In the genomic region with DNA sequence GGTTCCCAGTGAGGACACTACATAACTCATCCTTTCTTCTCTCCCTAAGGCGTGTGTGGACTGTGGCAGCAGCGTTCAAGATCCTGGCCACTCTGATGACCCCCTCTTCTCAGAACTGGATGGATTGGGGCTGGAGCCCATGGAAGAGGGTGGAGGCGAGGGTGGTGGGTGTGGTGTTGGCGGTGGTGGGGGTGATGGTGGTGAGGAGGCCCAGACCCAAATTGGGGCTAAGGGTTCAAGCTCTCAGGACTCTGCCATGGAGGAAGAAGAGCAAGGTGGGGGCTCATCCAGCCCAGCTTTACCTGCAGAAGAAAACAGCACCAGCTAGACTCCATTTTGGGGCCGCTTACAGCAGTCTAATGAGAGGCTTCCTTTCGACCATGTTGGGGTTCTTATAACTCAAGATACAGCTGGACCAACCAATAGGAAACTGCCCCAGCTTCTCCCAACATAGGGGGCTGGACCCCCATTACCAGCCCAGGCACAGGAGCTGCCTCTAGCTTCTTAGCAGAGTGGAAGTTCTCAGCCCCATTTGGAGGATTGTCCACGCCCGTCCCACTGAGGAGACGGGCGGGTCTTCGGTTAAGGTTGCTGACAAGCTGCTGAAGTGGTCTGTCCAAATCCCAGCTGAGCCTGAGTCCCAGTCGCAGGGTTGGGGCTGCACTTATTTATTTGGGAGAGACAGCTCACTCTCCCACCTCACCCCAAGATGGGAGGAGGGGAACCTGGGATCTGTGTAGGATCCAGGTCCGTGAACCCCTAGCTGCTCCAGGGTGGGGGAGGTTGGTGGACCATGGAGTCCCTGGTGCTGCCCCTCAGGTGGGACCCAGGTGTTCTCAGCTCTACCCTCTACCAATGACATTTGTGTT, we compare ENCODE assay signal across 11 mouse cellular contexts. TPM values are rescaled to one million over a fixed set of nuclear protein-coding genes. Genes with fewer than 3 reads are reported as not detected.
A peak's percentile ranks its signal among the peaks of the same experiment; 100 is the strongest.
DNase-seq lines count a peak whose midpoint lies in the region; ATAC-seq lines count a peak whose summit lies in the region.
"Had no signal": no experiment of that assay in that cellular context is flagged by ENCODE, and none has a peak within 500 bp of the region (broad histone marks: within the 10 kb centered on the region; RNA-seq: fewer than 3 reads in every experiment).

No protein-coding gene starts in this region.

- peak; percentile 27 for DNase-seq in cerebellum, adult 11 months
- no peak for DNase-seq in cerebellum, adult 18-20 months
- DNase-seq in hindbrain, embryonic 11.5 days (ENCODE audit: low spot score) = no peak
- DNase-seq in splenic B cell, adult 2 months (ENCODE audit: low read depth, low spot score) = peak; percentile 22

- H3K4me1 ChIP-seq in hindbrain, embryonic 12.5 days = peaks cover 8% of the 10 kb centered on the region; the same call in 1 of the 2 replicates
- H3K4me1 ChIP-seq in hindbrain, embryonic 11.5 days (replicated peaks; ENCODE audit: control insufficient read depth, insufficient read depth, low read length) = no peaks in the 10 kb centered on the region
- H3K4me1 ChIP-seq in neural tube, embryonic 14.5 days (ENCODE audit: control insufficient read depth, insufficient read depth, low read length) = no peaks in the 10 kb centered on the region
- peaks cover 10% of the 10 kb centered on the region for H3K4me1 ChIP-seq in neural tube, embryonic 15.5 days

- no peaks in the 10 kb centered on the region for H3K9me3 ChIP-seq in hindbrain, embryonic 12.5 days (replicated peaks)
- no peaks in the 10 kb centered on the region for H3K9me3 ChIP-seq in hindbrain, embryonic 11.5 days (ENCODE audit: control insufficient read depth, low read length)
- H3K9me3 ChIP-seq in neural tube, embryonic 14.5 days (ENCODE audit: control insufficient read depth, low read length) = no peaks in the 10 kb centered on the region
- H3K9me3 ChIP-seq in neural tube, embryonic 15.5 days (replicated peaks) = no peaks in the 10 kb centered on the region
- H3K9me3 ChIP-seq: heart, embryonic 15.5 days; neural tube, embryonic 13.5 days had no signal

- H3K9ac ChIP-seq in hindbrain, embryonic 12.5 days = no peak overlapping the region
- H3K9ac ChIP-seq in hindbrain, embryonic 11.5 days (ENCODE audit: low read depth, low read length) = no peak overlapping the region
- H3K9ac ChIP-seq in neural tube, embryonic 14.5 days (replicated peaks; ENCODE audit: low read depth, low read length) = no peak overlapping the region
- no peak overlapping the region for H3K9ac ChIP-seq in neural tube, embryonic 15.5 days (replicated peaks)
- H3K9ac ChIP-seq: heart, embryonic 15.5 days; neural tube, embryonic 13.5 days had no signal

- peaks cover 16% of the 10 kb centered on the region for H3K27me3 ChIP-seq in hindbrain, embryonic 12.5 days
- no peaks in the 10 kb centered on the region for H3K27me3 ChIP-seq in hindbrain, embryonic 11.5 days (ENCODE audit: control insufficient read depth, insufficient read depth, low read length)
- no peaks in the 10 kb centered on the region for H3K27me3 ChIP-seq in neural tube, embryonic 14.5 days (ENCODE audit: control insufficient read depth, insufficient read depth, low read length)
- H3K27me3 ChIP-seq in neural tube, embryonic 15.5 days (replicated peaks) = peaks cover 6% of the 10 kb centered on the region; the same call in 1 of the 2 replicates
- no peaks in the 10 kb centered on the region for H3K27me3 ChIP-seq in splenic B cell, adult 2 months (ENCODE audit: control insufficient read depth, insufficient read depth, low read length, poor library complexity, severe bottlenecking)
- H3K27me3 ChIP-seq: heart, embryonic 15.5 days had no signal

- H3K27ac ChIP-seq in hindbrain, embryonic 12.5 days = no peak overlapping the region
- no peak overlapping the region for H3K27ac ChIP-seq in hindbrain, embryonic 11.5 days (ENCODE audit: low read depth, low read length)
- H3K27ac ChIP-seq in neural tube, embryonic 14.5 days (ENCODE audit: low read depth, low read length) = no peak overlapping the region
- no peak overlapping the region for H3K27ac ChIP-seq in neural tube, embryonic 15.5 days (replicated peaks)
- H3K27ac ChIP-seq: neural tube, embryonic 13.5 days had no signal

- peaks cover 53% of the 10 kb centered on the region for H3K36me3 ChIP-seq in hindbrain, embryonic 12.5 days
- H3K36me3 ChIP-seq in hindbrain, embryonic 11.5 days (ENCODE audit: control insufficient read depth, insufficient read depth, low read length) = 0 out of 2 replicates have a peak, but pooled peaks cover 2% of the 10 kb centered on the region
- peaks cover 39% of the 10 kb centered on the region for H3K36me3 ChIP-seq in neural tube, embryonic 14.5 days (ENCODE audit: control insufficient read depth, insufficient read depth, low read length)
- peaks cover 50% of the 10 kb centered on the region for H3K36me3 ChIP-seq in neural tube, embryonic 15.5 days
- H3K36me3 ChIP-seq in splenic B cell, adult 2 months (ENCODE audit: control insufficient read depth, insufficient read depth, low read length, poor library complexity, severe bottlenecking) = peaks cover 23% of the 10 kb centered on the region

- ATAC-seq in hindbrain, embryonic 12.5 days (ENCODE audit: low FRiP score) = no peak
- no peak for ATAC-seq in hindbrain, embryonic 11.5 days (ENCODE audit: low FRiP score)
- ATAC-seq in neural tube, embryonic 14.5 days (ENCODE audit: low read depth) = peak; percentile 50
- no peak for ATAC-seq in neural tube, embryonic 15.5 days (ENCODE audit: low FRiP score)
- ATAC-seq in megakaryocyte-erythroid progenitor cell, adult 5-6 weeks (replicated peaks; ENCODE audit: low FRiP score, low TSS enrichment, poor library complexity, severe bottlenecking) = no peak

- WGBS in hindbrain, embryonic 12.5 days = 83% methylated on average over 13 of the region's 13 CpGs
- 78% methylated on average over 13 of the region's 13 CpGs for WGBS in hindbrain, embryonic 11.5 days
- WGBS in neural tube, embryonic 14.5 days = 86% methylated on average over 13 of the region's 13 CpGs
- 87% methylated on average over 13 of the region's 13 CpGs for WGBS in neural tube, embryonic 15.5 days

- H3K4me3 ChIP-seq in hindbrain, embryonic 12.5 days = no peak overlapping the region
- no peak overlapping the region for H3K4me3 ChIP-seq in hindbrain, embryonic 11.5 days (ENCODE audit: low read depth, low read length)
- no peak overlapping the region for H3K4me3 ChIP-seq in neural tube, embryonic 14.5 days (ENCODE audit: low read depth, low read length)
- H3K4me3 ChIP-seq in neural tube, embryonic 15.5 days (replicated peaks) = no peak overlapping the region

- H3K4me2 ChIP-seq in hindbrain, embryonic 12.5 days (replicated peaks) = 0 out of 2 replicates have a peak overlapping the region, but pooled peaks have one; percentile 50
- H3K4me2 ChIP-seq in hindbrain, embryonic 11.5 days (replicated peaks; ENCODE audit: low read depth, low read length) = no peak overlapping the region
- no peak overlapping the region for H3K4me2 ChIP-seq in neural tube, embryonic 14.5 days (ENCODE audit: low read depth, low read length)
- H3K4me2 ChIP-seq in neural tube, embryonic 15.5 days = no peak overlapping the region

RNA-seq across cellular contexts. Expression of gene Hes7, which starts 10.9 kb away (rescaled TPM):
- polyA plus RNA-seq in hindbrain, embryonic 12.5 days (2016; fragmentation: Nextera tagmentation; extraction: Ambion mirVana) = 0.25 and 0.49 TPM in 2 replicates
- 0.19 and 0.29 TPM in 2 replicates for polyA plus RNA-seq in hindbrain, embryonic 11.5 days (2014; fragmentation: Nextera tagmentation; extraction: Ambion mirVana)
- polyA plus RNA-seq in neural tube, embryonic 14.5 days (2014; fragmentation: Nextera tagmentation; extraction: Ambion mirVana) = 0.43 and 0.52 TPM in 2 replicates
- 0.68 and 1.0 TPM in 2 replicates for polyA plus RNA-seq in neural tube, embryonic 15.5 days (2015; fragmentation: Nextera tagmentation; extraction: Ambion mirVana)
- total RNA-seq in megakaryocyte-erythroid progenitor cell, adult 5-6 weeks (2014; fragmentation: Nextera tagmentation) = not detected in 2 replicates
- total RNA-seq in megakaryocyte-erythroid progenitor cell, adult 5-6 weeks (2017) = not detected in 2 replicates
- total RNA-seq: liver, adult 2 months had no signal

RNA-seq across cellular contexts. Expression of gene 9130213A22Rik, which starts 13.1 kb away (rescaled TPM):
- polyA plus RNA-seq in hindbrain, embryonic 12.5 days (2016; fragmentation: Nextera tagmentation; extraction: Ambion mirVana) = 0.26 and 0.29 TPM in 2 replicates
- 0.21 TPM in 1 of 2 replicates, not detected in the other for polyA plus RNA-seq in hindbrain, embryonic 11.5 days (2014; fragmentation: Nextera tagmentation; extraction: Ambion mirVana)
- 0.33 and 0.48 TPM in 2 replicates for polyA plus RNA-seq in neural tube, embryonic 14.5 days (2014; fragmentation: Nextera tagmentation; extraction: Ambion mirVana)
- polyA plus RNA-seq in neural tube, embryonic 15.5 days (2015; fragmentation: Nextera tagmentation; extraction: Ambion mirVana) = 0.63 TPM in 2 replicates
- not detected in 2 replicates for total RNA-seq in megakaryocyte-erythroid progenitor cell, adult 5-6 weeks (2014; fragmentation: Nextera tagmentation)
- not detected in 2 replicates for total RNA-seq in megakaryocyte-erythroid progenitor cell, adult 5-6 weeks (2017)
- total RNA-seq: liver, adult 2 months had no signal

RNA-seq across cellular contexts. Expression of gene Per1, which starts 14.2 kb away (rescaled TPM):
- 9.8 and 11.6 TPM in 2 replicates for polyA plus RNA-seq in hindbrain, embryonic 12.5 days (2016; fragmentation: Nextera tagmentation; extraction: Ambion mirVana)
- 5.6 and 7.4 TPM in 2 replicates for polyA plus RNA-seq in hindbrain, embryonic 11.5 days (2014; fragmentation: Nextera tagmentation; extraction: Ambion mirVana)
- polyA plus RNA-seq in neural tube, embryonic 14.5 days (2014; fragmentation: Nextera tagmentation; extraction: Ambion mirVana) = 6.5 and 9.4 TPM in 2 replicates
- 10.0 and 11.9 TPM in 2 replicates for polyA plus RNA-seq in neural tube, embryonic 15.5 days (2015; fragmentation: Nextera tagmentation; extraction: Ambion mirVana)
- total RNA-seq in megakaryocyte-erythroid progenitor cell, adult 5-6 weeks (2014; fragmentation: Nextera tagmentation) = 11.3 and 17.6 TPM in 2 replicates
- 4.7 and 12.5 TPM in 2 replicates for total RNA-seq in megakaryocyte-erythroid progenitor cell, adult 5-6 weeks (2017)

RNA-seq across cellular contexts. Expression of gene Aloxe3, which starts 16.4 kb away (rescaled TPM):
- polyA plus RNA-seq in hindbrain, embryonic 12.5 days (2016; fragmentation: Nextera tagmentation; extraction: Ambion mirVana) = 0.41 and 0.65 TPM in 2 replicates
- polyA plus RNA-seq in hindbrain, embryonic 11.5 days (2014; fragmentation: Nextera tagmentation; extraction: Ambion mirVana) = 0.06 and 0.40 TPM in 2 replicates
- polyA plus RNA-seq in neural tube, embryonic 14.5 days (2014; fragmentation: Nextera tagmentation; extraction: Ambion mirVana) = 2.2 and 5.0 TPM in 2 replicates
- 4.3 and 6.1 TPM in 2 replicates for polyA plus RNA-seq in neural tube, embryonic 15.5 days (2015; fragmentation: Nextera tagmentation; extraction: Ambion mirVana)
- not detected in 2 replicates for total RNA-seq in megakaryocyte-erythroid progenitor cell, adult 5-6 weeks (2014; fragmentation: Nextera tagmentation)
- not detected in 2 replicates for total RNA-seq in megakaryocyte-erythroid progenitor cell, adult 5-6 weeks (2017)
- total RNA-seq: liver, adult 2 months had no signal

RNA-seq across cellular contexts. Expression of gene Vamp2, which starts 21.0 kb away (rescaled TPM):
- 140 and 159 TPM in 2 replicates for polyA plus RNA-seq in hindbrain, embryonic 12.5 days (2016; fragmentation: Nextera tagmentation; extraction: Ambion mirVana)
- 85.1 and 98.1 TPM in 2 replicates for polyA plus RNA-seq in hindbrain, embryonic 11.5 days (2014; fragmentation: Nextera tagmentation; extraction: Ambion mirVana)
- 337 and 385 TPM in 2 replicates for polyA plus RNA-seq in neural tube, embryonic 14.5 days (2014; fragmentation: Nextera tagmentation; extraction: Ambion mirVana)
- 347 and 355 TPM in 2 replicates for polyA plus RNA-seq in neural tube, embryonic 15.5 days (2015; fragmentation: Nextera tagmentation; extraction: Ambion mirVana)
- total RNA-seq in megakaryocyte-erythroid progenitor cell, adult 5-6 weeks (2014; fragmentation: Nextera tagmentation) = 46.7 and 60.3 TPM in 2 replicates
- 7.5 and 15.7 TPM in 2 replicates for total RNA-seq in megakaryocyte-erythroid progenitor cell, adult 5-6 weeks (2017)

Comparison
In these comparisons a context has a peak if more than half of its experiments do, and no peak if none do; other contexts are left out.
1. DNase-seq: peak in cerebellum, adult 11 months (single experiment) and splenic B cell, adult 2 months (single experiment); none in cerebellum, adult 18-20 months (0 of 2) and hindbrain, embryonic 11.5 days (single experiment).